Mouse (Mus musculus): Measurements from ENCODE around the gene Acsl5. TPM values are rescaled to one million over a fixed set of nuclear protein-coding genes. Genes with fewer than 3 reads are reported as not detected.
A peak's percentile ranks its signal among the peaks of the same experiment; 100 is the strongest.

Gene Acsl5
- total RNA-seq, 2 experiments from 2014 or later = 42.9 to 47.9 TPM

GRCm38 (mm10) chr19:55316109-55316714 lies 64.5 kb downstream of the Acsl5 start, which contains the start of gene Vti1a:
Gene Vti1a, plus strand, starts transcription at chr19:55316295.
- intact Hi-C loops (cut with DNase I) = loop anchor here (10.0 kb wide), 1 partner anchor 221 kb away; no protein-coding TSS in a partner anchor
- peak; percentile 89 to 92 for DNase-seq (ENCODE audit: low spot score in 2 of 2)

- no peak for DNase-seq (ENCODE audit: low spot score in 2 of 2)
- intact Hi-C loops (cut with DNase I) = loop anchor here (10.0 kb wide), 1 partner anchor 222 kb away; no protein-coding TSS in a partner anchor
These were observed 65.2 kb downstream of the Acsl5 start for GRCm38 (mm10) chr19:55316901-55317300.

GRCm38 (mm10) chr19:55319036-55319435 lies 67.3 kb downstream of the Acsl5 start:
- intact Hi-C loops (cut with DNase I) = loop anchor here (10.0 kb wide), 1 partner anchor 224 kb away; no protein-coding TSS in a partner anchor
- DNase-seq (ENCODE audit: low spot score in 2 of 2) = no peak

GRCm38 (mm10) chr19:55319521-55319920 lies 67.8 kb downstream of the Acsl5 start:
- DNase-seq (ENCODE audit: low spot score in 2 of 2) = no peak
- intact Hi-C loops (cut with DNase I) = loop anchor here (10.0 kb wide), 1 partner anchor 225 kb away; no protein-coding TSS in a partner anchor

- intact Hi-C loops (cut with DNase I) = no loop called here
- DNase-seq (ENCODE audit: low spot score in 2 of 2) = no peak
These were observed 70.9 kb downstream of the Acsl5 start for GRCm38 (mm10) chr19:55322604-55323003.

GRCm38 (mm10) chr19:55327510-55327909 lies 75.8 kb downstream of the Acsl5 start:
- DNase-seq (ENCODE audit: low spot score in 2 of 2) = peak in 1 of 2 experiments; percentile 53
- intact Hi-C loops (cut with DNase I) = no loop called here

- intact Hi-C loops (cut with DNase I) = loop anchor here (5.0 to 10.0 kb wide), 2 partner anchors 801 to 963 kb away; no protein-coding TSS in a partner anchor
- no peak for DNase-seq (ENCODE audit: low spot score in 2 of 2)
These were observed 80.0 kb downstream of the Acsl5 start for GRCm38 (mm10) chr19:55331776-55332175.

- intact Hi-C loops (cut with DNase I) = loop anchor here (5.0 to 10.0 kb wide), 2 partner anchors 800 to 962 kb away; no protein-coding TSS in a partner anchor
- peak; percentile 79 to 89 for DNase-seq (ENCODE audit: low spot score in 2 of 2)
These were observed 81.0 kb downstream of the Acsl5 start for GRCm38 (mm10) chr19:55332641-55333268.

GRCm38 (mm10) chr19:55335881-55336280 lies 84.1 kb downstream of the Acsl5 start:
- DNase-seq (ENCODE audit: low spot score in 2 of 2) = peak in 1 of 2 experiments; percentile 40
- intact Hi-C loops (cut with DNase I) = loop anchor here (2.0 to 10.0 kb wide), 4 partner anchors 406 to 959 kb away; partner anchors contain the start of gene Tcf7l2

- DNase-seq (ENCODE audit: low spot score in 2 of 2) = no peak
- intact Hi-C loops (cut with DNase I) = loop anchor here (2.0 to 10.0 kb wide), 4 partner anchors 406 to 958 kb away; partner anchors contain the start of gene Tcf7l2
These were observed 84.7 kb downstream of the Acsl5 start for GRCm38 (mm10) chr19:55336441-55336840.

GRCm38 (mm10) chr19:55337066-55337465 lies 85.3 kb downstream of the Acsl5 start:
- intact Hi-C loops (cut with DNase I) = loop anchor here (2.0 to 10.0 kb wide), 4 partner anchors 405 to 958 kb away; partner anchors contain the start of gene Tcf7l2
- DNase-seq (ENCODE audit: low spot score in 2 of 2) = no peak

- intact Hi-C loops (cut with DNase I) = loop anchor here (2.0 to 10.0 kb wide), 4 partner anchors 405 to 957 kb away; partner anchors contain the start of gene Tcf7l2
- peak in 1 of 2 experiments; percentile 39 for DNase-seq (ENCODE audit: low spot score in 2 of 2)
These were observed 85.9 kb downstream of the Acsl5 start for GRCm38 (mm10) chr19:55337664-55338063.

GRCm38 (mm10) chr19:55340521-55340920 lies 88.8 kb downstream of the Acsl5 start:
- intact Hi-C loops (cut with DNase I) = no loop called here
- DNase-seq (ENCODE audit: low spot score in 2 of 2) = no peak

GRCm38 (mm10) chr19:55341377-55341776 lies 89.6 kb downstream of the Acsl5 start:
- intact Hi-C loops (cut with DNase I) = no loop called here
- no peak for DNase-seq (ENCODE audit: low spot score in 2 of 2)

GRCm38 (mm10) chr19:55342423-55342822 lies 90.7 kb downstream of the Acsl5 start:
- DNase-seq (ENCODE audit: low spot score in 2 of 2) = no peak
- intact Hi-C loops (cut with DNase I) = no loop called here

GRCm38 (mm10) chr19:55343274-55343673 lies 91.5 kb downstream of the Acsl5 start:
- no peak for DNase-seq (ENCODE audit: low spot score in 2 of 2)
- intact Hi-C loops (cut with DNase I) = no loop called here

Other genes starting within 250 kb of the Acsl5 start
- 10 to 100 TPM; 47.2 to 52.6 TPM for gene Gpam, start 124.7 kb upstream of the Acsl5 start, total RNA-seq (2021)
- gene Tectb, start 71.2 kb upstream of the Acsl5 start, total RNA-seq (2021) = not detected
- gene Gucy2g, start 10.7 kb upstream of the Acsl5 start, total RNA-seq (2021) = 1 to 10 TPM; 2.8 to 3.2 TPM
- 10 to 100 TPM; 28.4 to 30.7 TPM for gene Zdhhc6, start 64.1 kb downstream of the Acsl5 start, total RNA-seq (2021)
- 10 to 100 TPM; 61.6 to 63.4 TPM for gene Vti1a, start 64.4 kb downstream of the Acsl5 start, total RNA-seq (2021)